Mouse (Mus musculus) ES-E14 (cell line): ENCODE measurements at regions not wholly inside any gene's neighbourhood (a gene's known extent, or its start where the extent isn't known, plus 50 kb on each side); places are given as distances from the start of the nearest gene placed in this dataset.

Source experiments
- DNase-seq: peaks from one replicate; pipeline ENCODE4 v3.0.0-alpha.2; 2013; ENCODE audit warnings: low read depth, low spot score
- H3K27ac ChIP-seq: 2 replicates; pipeline ENCODE4 v1.5.1; 2012; ENCODE audit warnings: low read depth, mild to moderate bottlenecking, low read length, moderate library complexity, mixed read lengths; ENCODE audit not compliant: poor library complexity, insufficient read depth, severe bottlenecking
- H3K36me3 ChIP-seq: 2 replicates; pipeline ENCODE4 v1.6.1; 2012; ENCODE audit warnings: mild to moderate bottlenecking, low read length, moderate library complexity, mixed read lengths; ENCODE audit not compliant: control insufficient read depth, poor library complexity, insufficient read depth, severe bottlenecking
- H3K4me1 ChIP-seq, 2 experiments: fragments of 150-350 bp in 1 of 2; sonication (generic) in 1 of 2; 2 replicates each; pipeline ENCODE4 v1.6.1; 2012; ENCODE audit warnings: low read length in 2 of 2, mild to moderate bottlenecking in 1 of 2, mixed read lengths in 1 of 2; ENCODE audit not compliant: control insufficient read depth in 2 of 2, insufficient read depth in 2 of 2, poor library complexity in 1 of 2
- H3K4me3 ChIP-seq, 2 experiments: fragments of 150-350 bp in 1 of 2; sonication (generic) in 1 of 2; 2 replicates each; pipeline ENCODE4 v1.5.1; 2012; ENCODE audit warnings: low read length in 2 of 2, low read depth in 1 of 2, mild to moderate bottlenecking in 1 of 2, mixed read lengths in 1 of 2; ENCODE audit not compliant: insufficient read depth in 1 of 2, poor library complexity in 1 of 2, severe bottlenecking in 1 of 2
- H3K9ac ChIP-seq: 2 replicates; pipeline ENCODE4 v1.6.1; 2012; ENCODE audit warnings: low read depth, mild to moderate bottlenecking, low read length, mixed read lengths; ENCODE audit not compliant: poor library complexity, insufficient read depth, severe bottlenecking
- H3K9me3 ChIP-seq: fragments of 150-350 bp; sonication (generic); 2 replicates; pipeline ENCODE4 v1.6.1; 2012; ENCODE audit warnings: low read depth, mild to moderate bottlenecking, low read length; ENCODE audit not compliant: control insufficient read depth, insufficient read depth
- CHD2 ChIP-seq: IDR thresholded peaks from 2 replicates; pipeline ENCODE4 v1.6.1; 2014; ENCODE audit warnings: mild to moderate bottlenecking, low read depth, low read length, inconsistent platforms
- HCFC1 ChIP-seq: IDR thresholded peaks from 2 replicates; pipeline ENCODE4 v1.6.1; 2012; ENCODE audit warnings: low read length, inconsistent platforms, borderline replicate concordance; ENCODE audit not compliant: insufficient read depth
- MAFK ChIP-seq: IDR thresholded peaks from 2 replicates; pipeline ENCODE4 v1.6.1; 2014; ENCODE audit warnings: mild to moderate bottlenecking, low read depth, low read length, inconsistent platforms; ENCODE audit not compliant: insufficient read depth
- ZC3H11A ChIP-seq: IDR thresholded peaks from 2 replicates; pipeline ENCODE4 v1.6.1; 2012; ENCODE audit warnings: low read depth, mild to moderate bottlenecking, inconsistent platforms, low read length, borderline replicate concordance
- ZNF384 ChIP-seq: IDR thresholded peaks from 2 replicates; pipeline ENCODE4 v1.6.1; 2012; ENCODE audit warnings: low read depth, low read length, inconsistent platforms
- in situ Hi-C, 2 experiments: fragments of 600-800 bp; cut with MboI; formaldehyde crosslinking; loops; one replicate each; pipeline ENCODE4 v1.15.1; 2025; ENCODE audit warnings: low sequenced_read_pairs in 2 of 2, inconsistent platforms in 1 of 2; ENCODE audit not compliant: unreplicated experiment in 2 of 2

- no peak for DNase-seq
- Histone ChIP-seq H3K4me3 (no peak overlapping the region), H3K27ac (no peak overlapping the region), H3K36me3 (no peaks in the 10 kb centered on the region), H3K4me1 (no peaks in the 10 kb centered on the region), H3K9ac (no peak overlapping the region), H3K9me3 (no peaks in the 10 kb centered on the region)
- TF ChIP-seq ZC3H11A (no peak), HCFC1 (no peak), ZNF384 (no peak), CHD2 (no peak), MAFK (no peak)
- in situ Hi-C loops: no loop called here
Measured at GRCm38 (mm10) chr8:56932421-56932820, 381.5 kb downstream of the Fbxo8 start.

GRCm38 (mm10) chr8:56962186-56962585 is 358.6 kb upstream of the Hand2 start:
- TF ChIP-seq MAFK (no peak), ZNF384 (no peak), ZC3H11A (no peak), HCFC1 (no peak), CHD2 (no peak)
- in situ Hi-C loops: no loop called here
- no peak for DNase-seq

GRCm38 (mm10) chr8:56970311-56970710 is 350.5 kb upstream of the Hand2 start:
- Histone ChIP-seq H3K27ac (no peak overlapping the region), H3K9me3 (no peaks in the 10 kb centered on the region), H3K36me3 (no peaks in the 10 kb centered on the region), H3K4me3 (no peak overlapping the region), H3K9ac (no peak overlapping the region), H3K4me1 (no peaks in the 10 kb centered on the region)
- TF ChIP-seq MAFK (no peak), ZNF384 (no peak), CHD2 (no peak), HCFC1 (no peak), ZC3H11A (no peak)
- no peak for DNase-seq
- in situ Hi-C loops: no loop called here

More at GRCm38 (mm10) chr8:56962186-56962585, 358.6 kb upstream of the Hand2 start:
- no peaks in the 10 kb centered on the region for H3K36me3 ChIP-seq
- H3K4me3 ChIP-seq: no peak overlapping the region
- H3K4me1 ChIP-seq: no peaks in the 10 kb centered on the region
- no peak overlapping the region for H3K27ac ChIP-seq
- H3K9ac ChIP-seq: no peak overlapping the region
- no peaks in the 10 kb centered on the region for H3K9me3 ChIP-seq

GRCm38 (mm10) chr8:56978994-56979393 is 341.8 kb upstream of the Hand2 start:
- no peak for DNase-seq
- Histone ChIP-seq H3K27ac (no peak overlapping the region), H3K36me3 (no peaks in the 10 kb centered on the region), H3K9me3 (no peaks in the 10 kb centered on the region), H3K4me1 (no peaks in the 10 kb centered on the region), H3K4me3 (no peak overlapping the region), H3K9ac (no peak overlapping the region)
- in situ Hi-C loops: no loop called here
- TF ChIP-seq MAFK: no peak
- TF ChIP-seq ZC3H11A: no peak
- no peak for TF ChIP-seq ZNF384
- TF ChIP-seq CHD2: no peak
- TF ChIP-seq HCFC1: no peak

- Histone ChIP-seq H3K9ac (no peak overlapping the region), H3K36me3 (no peaks in the 10 kb centered on the region), H3K9me3 (no peaks in the 10 kb centered on the region), H3K27ac (no peak overlapping the region), H3K4me3 (no peak overlapping the region), H3K4me1 (no peaks in the 10 kb centered on the region)
- in situ Hi-C loops: no loop called here
- no peak for TF ChIP-seq CHD2
- TF ChIP-seq HCFC1: no peak
- no peak for TF ChIP-seq ZC3H11A
- no peak for DNase-seq
Measured at GRCm38 (mm10) chr8:56979416-56979815, 341.4 kb upstream of the Hand2 start.
